Mouse (Mus musculus) lung, adult 2 months (tissue): ENCODE data around the gene Pth. TPM values are rescaled to one million over a fixed set of nuclear protein-coding genes. Genes with fewer than 3 reads are reported as not detected.
A peak's percentile ranks its signal among the peaks of the same experiment; 100 is the strongest.

Source experiments
- DNase-seq: peaks from one replicate; pipeline ENCODE4 v3.0.0; 2022
- H3K4me1 ChIP-seq: fragments of 200-500 bp; 2 replicates; pipeline ENCODE4 v1.6.1; 2011; ENCODE audit warnings: low read length; ENCODE audit not compliant: control insufficient read depth, insufficient read depth
- H3K4me3 ChIP-seq: fragments of 200-500 bp; replicated peaks from 2 replicates; pipeline ENCODE3; 2011; ENCODE audit warnings: low read depth, mild to moderate bottlenecking, control low read depth, low read length; ENCODE audit errors: extremely low read depth
- CTCF ChIP-seq: fragments of 200-500 bp; IDR thresholded peaks from 2 replicates; pipeline ENCODE4 v1.5.1; 2011; ENCODE audit warnings: mild to moderate bottlenecking, low read length, control low read depth; ENCODE audit not compliant: insufficient read depth
- POLR2A ChIP-seq: fragments of 200-500 bp; IDR thresholded peaks from 2 replicates; pipeline ENCODE4 v1.6.1; 2011; ENCODE audit warnings: low read depth, mild to moderate bottlenecking, control low read depth, low read length, borderline replicate concordance; ENCODE audit errors: extremely low read depth
- WGBS: fragments of 180-500 bp; shearing (Covaris S2); methylation state at CpG from one replicate; pipeline ENCODE4 v1.1.7; 2018; 5-methylcytosine and 5-hydroxymethylcytosine counted together
- polyA plus RNA-seq: library from polyadenylated mRNA; depleted of rRNA; stranded (reverse); fragments of >200 nt; gene quantifications from 2 replicates; pipeline ENCODE4 v1.2.3, GENCODE M21; 2012

Pth gene
- polyA plus RNA-seq, 1 experiment, result not detected

GRCm38 (mm10) chr7:113398083-113398482 lies 9.7 kb upstream of the Pth start:
- Histone ChIP-seq H3K4me3 (no peak overlapping the region), H3K4me1 (no peaks in the 10 kb centered on the region)
- no peak for DNase-seq
- TF ChIP-seq POLR2A, result no peak
- no peak for TF ChIP-seq CTCF

GRCm38 (mm10) chr7:113396661-113397060 lies 8.3 kb upstream of the Pth start:
- no peak for DNase-seq
- H3K4me3 ChIP-seq, result no peak overlapping the region
- WGBS, result 80% methylated on average over 4 of the region's 4 CpGs
- no peaks in the 10 kb centered on the region for H3K4me1 ChIP-seq
- TF ChIP-seq POLR2A (no peak), CTCF (no peak)

GRCm38 (mm10) chr7:113391619-113392018 lies 3.2 kb upstream of the Pth start:
- WGBS, result 65% methylated on average over 2 of the region's 2 CpGs

GRCm38 (mm10) chr7:113377875-113378658 lies 10.3 kb downstream of the Pth start:
- peak; percentile 52 for DNase-seq
- peaks cover 2% of the 10 kb centered on the region; the same call in 1 of the 2 replicates for H3K4me1 ChIP-seq
- TF ChIP-seq CTCF (peak; percentile 51), POLR2A (no peak)
- no peak overlapping the region for H3K4me3 ChIP-seq
- 9% methylated on average over 7 of the region's 7 CpGs for WGBS

More at GRCm38 (mm10) chr7:113391619-113392018, 3.2 kb upstream of the Pth start:
- TF ChIP-seq CTCF (no peak), POLR2A (no peak)
- H3K4me1 ChIP-seq, result no peaks in the 10 kb centered on the region
- no peak overlapping the region for H3K4me3 ChIP-seq
- no peak for DNase-seq

GRCm38 (mm10) chr7:113372682-113373081 lies 15.7 kb downstream of the Pth start:
- DNase-seq, result no peak
- Histone ChIP-seq H3K4me3 (no peak overlapping the region), H3K4me1 (peaks cover 3% of the 10 kb centered on the region; the same call in 1 of the 2 replicates)
- 83% methylated on average over 1 of the region's 1 CpGs for WGBS
- TF ChIP-seq POLR2A, result no peak
- no peak for TF ChIP-seq CTCF

- no peak for DNase-seq
- WGBS, result under 1% methylated on average over 44 of the region's 44 CpGs
- H3K4me1 ChIP-seq, result peaks cover 3% of the 10 kb centered on the region; the same call in 1 of the 2 replicates
- H3K4me3 ChIP-seq, result peak overlapping the region; percentile 86
- no peak for TF ChIP-seq POLR2A
- TF ChIP-seq CTCF, result no peak
Observed at GRCm38 (mm10) chr7:113369620-113370340, 18.6 kb downstream of the Pth start.

GRCm38 (mm10) chr7:113368746-113369619 lies 19.4 kb downstream of the Pth start, which contains the start of gene Btbd10:
Btbd10 (minus strand) TSS chr7:113369392.
- under 1% methylated on average over 63 of the region's 64 CpGs for WGBS
- peak; percentile 98 for DNase-seq

GRCm38 (mm10) chr7:113367440-113367839 lies 20.9 kb downstream of the Pth start:
- H3K4me3 ChIP-seq, result no peak overlapping the region
- no peak for TF ChIP-seq POLR2A
- TF ChIP-seq CTCF, result no peak
- DNase-seq, result no peak
- peaks cover 3% of the 10 kb centered on the region; the same call in 1 of the 2 replicates for H3K4me1 ChIP-seq
- WGBS, result 88% methylated on average over 4 of the region's 4 CpGs

More at GRCm38 (mm10) chr7:113368746-113369619, 19.4 kb downstream of the Pth start, which contains the start of gene Btbd10:
- H3K4me3 ChIP-seq, result peak within 1 kb of the TSS; percentile 86
- no peak for TF ChIP-seq CTCF
- peak; percentile 80; the same call in 1 of the 2 replicates for TF ChIP-seq POLR2A
- peaks cover 3% of the 10 kb centered on the region; the same call in 1 of the 2 replicates for H3K4me1 ChIP-seq

GRCm38 (mm10) chr7:113349089-113349488 lies 39.3 kb downstream of the Pth start:
- Histone ChIP-seq H3K4me1 (no peaks in the 10 kb centered on the region), H3K4me3 (no peak overlapping the region)
- WGBS, result 80% methylated on average over 1 of the region's 1 CpGs
- no peak for TF ChIP-seq POLR2A
- TF ChIP-seq CTCF, result no peak
- no peak for DNase-seq
